Mouse (Mus musculus) adrenal gland, postnatal 14 days (tissue): ENCODE measurements around the gene Zfp706. TPM values are rescaled to one million over a fixed set of nuclear protein-coding genes. Genes with fewer than 3 reads are reported as not detected.

Experiments
- DNase-seq: peaks from one replicate; pipeline ENCODE4 v3.0.0; 2021; ENCODE audit warnings: mixed read lengths
- total RNA-seq: library from RNA; stranded (reverse); gene quantifications from 2 replicates; pipeline ENCODE4 v1.2.3, GENCODE M21; 2021

Zfp706 gene
- total RNA-seq, 1 experiment from 2014 or later: 176 TPM

- DNase-seq: no peak
Observed at GRCm38 (mm10) chr15:37011316-37011715, 3.7 kb upstream of the Zfp706 start.

DNA sequence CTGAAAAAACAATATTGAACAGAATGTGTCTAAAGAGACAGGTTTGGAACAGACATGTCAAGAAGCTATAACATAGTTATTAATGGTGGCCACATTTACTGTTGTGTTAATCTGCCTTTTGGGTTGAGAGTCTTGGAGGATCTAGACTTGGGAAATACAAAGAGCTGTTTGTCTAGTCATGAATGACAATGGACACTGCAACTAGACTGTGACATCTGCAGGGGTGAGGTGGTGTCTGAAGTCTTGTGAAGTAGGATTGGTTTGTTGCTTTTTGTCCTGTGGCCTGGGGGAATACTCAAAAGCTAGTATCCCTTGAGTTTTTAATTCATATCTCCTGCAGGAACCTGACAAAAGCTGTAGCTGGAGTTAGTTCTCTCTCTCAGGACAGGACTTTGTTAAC lies 973 bp upstream of the Zfp706 start:
- DNase-seq: no peak

GRCm38 (mm10) chr15:37007959-37008419 lies 416 bp upstream of the Zfp706 start:
- DNase-seq: peak; percentile 19

GRCm38 (mm10) chr15:37006475-37007164 lies 953 bp downstream of the Zfp706 start:
- peak; percentile 58 for DNase-seq

GRCm38 (mm10) chr15:37005793-37006474 lies 1.6 kb downstream of the Zfp706 start:
- DNase-seq: no peak

DNA sequence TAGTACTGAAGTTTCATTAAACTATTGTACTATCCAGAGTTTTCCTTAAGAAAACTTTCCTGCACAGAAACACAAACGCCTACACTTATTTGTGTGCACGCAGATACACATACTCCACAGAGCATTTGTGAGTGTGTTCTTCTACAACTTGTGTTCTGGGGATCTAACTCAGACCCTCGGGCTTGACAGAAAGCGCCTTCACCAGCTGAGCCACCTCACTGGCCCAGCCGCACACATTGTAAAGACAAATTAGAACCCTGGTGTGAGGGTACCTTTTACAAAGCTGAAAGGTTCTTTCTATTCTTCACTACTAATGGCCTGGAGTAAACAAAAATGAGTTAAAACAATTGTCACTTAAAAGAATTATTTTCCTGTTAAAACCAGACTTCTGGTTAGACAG lies 2.7 kb downstream of the Zfp706 start:
- no peak for DNase-seq

DNA sequence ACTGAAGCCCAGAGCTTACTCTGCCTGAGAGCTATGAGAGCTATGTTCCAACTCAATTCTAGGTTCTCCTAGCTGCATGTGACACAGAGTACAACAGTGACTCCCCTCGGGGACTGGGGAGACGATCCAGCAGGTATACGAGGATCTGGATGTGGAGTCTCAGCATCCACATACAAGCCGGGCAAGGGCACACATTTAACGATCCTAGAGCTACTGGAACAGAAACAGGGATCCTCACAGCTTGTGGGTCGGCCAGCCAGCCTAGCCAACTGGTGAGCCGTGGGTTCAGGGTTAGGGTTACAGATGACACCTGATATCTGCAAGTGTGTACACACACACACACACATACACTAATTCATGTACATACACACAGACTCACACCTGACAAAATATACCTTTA lies 5.3 kb downstream of the Zfp706 start:
- no peak for DNase-seq

GRCm38 (mm10) chr15:36999602-37000001 lies 8.0 kb downstream of the Zfp706 start:
- peak; percentile 33 for DNase-seq

GRCm38 (mm10) chr15:36995166-36995565 lies 12.4 kb downstream of the Zfp706 start:
- DNase-seq: no peak

DNA sequence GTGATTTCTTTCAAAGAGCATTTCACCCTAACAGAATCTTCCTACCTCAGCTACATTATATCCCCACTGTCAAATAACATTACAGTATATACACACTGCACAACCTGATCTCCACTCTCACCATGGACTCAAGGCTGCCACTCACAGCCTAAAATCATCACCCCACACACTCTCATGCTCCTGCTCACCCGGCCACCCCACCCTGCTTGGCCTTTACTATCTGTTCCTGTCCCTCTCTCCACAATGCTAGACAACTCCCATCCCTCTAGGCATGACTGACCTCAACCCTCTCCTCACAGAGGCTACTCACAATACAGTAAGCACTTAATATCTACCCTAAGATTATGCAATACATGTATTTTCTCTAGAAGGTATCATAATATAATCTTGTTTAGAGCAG lies 12.9 kb downstream of the Zfp706 start:
- no peak for DNase-seq

DNA sequence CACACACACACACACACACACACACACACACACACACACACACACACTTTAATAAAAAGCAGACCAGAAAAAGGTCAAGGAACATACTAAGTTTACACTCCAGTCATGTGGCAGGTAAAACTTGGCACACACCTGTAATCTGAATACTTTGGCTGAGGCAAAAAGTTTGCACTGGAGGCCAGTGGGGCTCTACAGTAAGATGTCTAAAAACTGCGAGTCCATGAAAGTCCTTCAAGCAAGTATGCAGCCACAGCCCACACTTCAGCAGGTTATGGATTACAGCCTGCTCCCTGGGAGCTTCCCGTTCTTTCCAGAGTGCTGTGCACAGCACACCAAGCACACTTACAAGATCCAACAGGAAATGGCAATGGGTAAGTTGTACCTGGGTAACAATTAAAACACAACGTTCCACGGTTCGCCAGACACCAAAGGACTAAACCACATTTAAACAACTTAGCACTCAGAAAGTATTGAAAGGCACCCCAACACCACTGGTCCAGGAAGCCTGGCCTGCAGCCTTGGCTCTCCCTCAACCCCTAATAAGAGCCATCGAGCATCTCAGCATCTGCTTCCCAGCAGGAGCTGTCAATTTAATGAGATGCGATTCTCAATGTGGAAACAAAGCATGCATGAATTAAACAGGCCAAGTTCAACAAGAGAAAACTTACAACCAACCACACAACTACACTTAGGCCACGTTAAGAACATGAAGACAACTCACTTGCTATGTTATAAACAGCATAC lies 14.0 kb downstream of the Zfp706 start:
- no peak for DNase-seq

GRCm38 (mm10) chr15:36991353-36991752 lies 16.2 kb downstream of the Zfp706 start:
- peak; percentile 48 for DNase-seq

- no peak for DNase-seq
Observed at GRCm38 (mm10) chr15:36989922-36990321, 17.7 kb downstream of the Zfp706 start.

DNA sequence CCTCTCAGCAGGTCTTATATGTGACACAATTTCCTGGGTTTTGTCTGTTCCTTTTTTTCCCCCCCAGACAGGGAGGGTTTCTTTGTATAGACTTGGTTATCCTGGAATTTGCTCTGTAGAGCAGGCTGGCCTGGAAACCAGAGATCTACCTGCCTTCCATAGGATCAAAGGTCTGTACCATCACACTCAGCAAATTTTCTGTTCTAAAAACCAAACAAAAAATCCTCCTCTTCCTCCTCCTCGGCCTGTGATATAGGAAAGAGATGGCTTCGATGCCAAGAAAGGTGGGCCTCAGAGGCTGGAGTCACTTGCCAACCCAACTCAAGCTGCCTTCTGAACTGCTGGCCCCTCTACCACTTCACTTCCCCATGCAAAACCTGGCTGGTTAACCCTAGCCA lies 18.9 kb downstream of the Zfp706 start:
- DNase-seq: no peak

- DNase-seq: no peak
Observed at GRCm38 (mm10) chr15:36987976-36988717, 19.4 kb downstream of the Zfp706 start.

GRCm38 (mm10) chr15:36987211-36987877 lies 20.2 kb downstream of the Zfp706 start:
- no peak for DNase-seq

- DNase-seq: no peak
Observed at GRCm38 (mm10) chr15:36985567-36985925, 22.0 kb downstream of the Zfp706 start.

DNA sequence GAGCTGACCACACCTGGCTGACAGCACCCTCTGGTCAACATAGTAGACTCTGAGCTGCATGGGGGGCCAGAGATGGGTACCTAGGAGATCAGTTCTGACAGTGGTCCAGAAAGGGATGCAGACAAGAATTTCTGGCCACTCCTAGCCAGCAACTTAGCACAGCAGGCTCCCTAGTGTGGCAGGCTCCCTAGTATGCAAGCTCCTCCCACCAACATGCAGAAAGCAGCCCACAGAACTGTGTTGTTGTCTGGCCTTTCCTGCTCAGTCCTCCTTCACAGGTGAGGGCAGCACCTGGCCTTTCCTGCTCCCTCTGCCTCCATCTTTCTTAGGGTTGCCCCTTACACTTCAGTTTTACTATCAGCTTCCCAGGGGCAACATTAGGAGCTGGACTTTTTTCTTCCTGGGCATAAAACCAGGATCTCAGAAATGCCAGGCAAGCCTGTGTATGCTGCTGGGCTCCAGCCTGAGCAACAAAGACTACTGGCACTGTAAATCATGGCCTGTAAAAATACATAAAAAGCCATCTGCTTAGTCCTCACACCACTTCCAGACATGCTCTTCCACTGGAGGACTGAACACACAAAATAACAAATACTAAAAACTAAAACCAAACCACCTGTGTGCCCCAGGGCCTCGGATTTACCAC lies 22.5 kb downstream of the Zfp706 start:
- DNase-seq: no peak

DNA sequence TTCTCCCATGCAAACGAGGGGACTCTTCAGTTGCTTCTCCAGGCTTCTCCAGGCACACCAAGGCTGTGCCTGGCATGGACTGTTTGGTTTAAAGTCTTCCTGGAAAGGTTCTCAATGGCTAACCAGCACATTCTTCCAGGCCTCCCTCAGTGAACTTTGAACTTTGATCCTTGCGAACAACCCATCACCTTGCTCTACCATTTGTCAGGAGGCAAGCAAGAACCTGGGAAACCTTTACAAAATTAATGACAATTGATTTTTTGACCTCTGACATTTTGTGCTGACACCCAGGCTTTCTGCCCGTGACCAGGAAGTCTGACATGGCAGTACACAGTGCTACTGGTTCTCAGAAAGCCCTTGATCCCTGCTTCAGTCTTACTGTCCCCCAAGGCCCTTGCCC lies 24.1 kb downstream of the Zfp706 start:
- no peak for DNase-seq

- DNase-seq: no peak
Observed at GRCm38 (mm10) chr15:36980238-36980637, 27.3 kb downstream of the Zfp706 start.

DNA sequence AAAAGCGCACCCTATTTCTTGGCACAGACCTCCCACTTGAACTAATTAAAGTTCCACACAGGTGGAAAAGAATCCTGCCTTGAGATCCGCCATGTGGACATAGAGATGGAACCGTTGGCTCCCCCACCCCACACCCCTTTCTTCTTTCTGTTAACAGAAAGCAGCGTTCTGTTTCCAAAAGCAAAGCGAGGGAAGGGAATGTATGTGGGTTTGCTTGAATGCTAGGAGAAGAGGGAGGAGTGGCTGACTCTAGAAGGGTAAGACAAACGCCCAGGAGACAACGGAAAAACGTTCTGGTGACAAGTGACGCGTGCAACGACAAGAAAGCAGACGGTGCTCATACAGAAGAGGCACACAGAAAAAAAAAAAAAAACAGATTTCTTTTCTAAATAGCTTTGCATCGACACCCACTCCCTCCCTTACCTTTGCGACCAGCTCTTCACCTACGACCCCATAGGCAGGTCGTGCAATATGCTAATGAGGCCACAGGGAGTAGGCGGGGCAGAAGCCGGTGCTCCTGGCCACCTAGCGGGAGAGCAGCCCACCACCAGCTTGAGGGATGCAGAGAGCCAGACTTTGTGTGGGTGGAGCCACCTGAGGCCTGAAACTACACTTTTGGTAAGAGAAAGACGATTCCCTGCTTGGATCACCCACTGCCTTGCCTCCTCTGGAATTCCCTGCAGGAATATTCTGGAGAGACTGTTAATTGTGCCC lies 27.9 kb downstream of the Zfp706 start:
- DNase-seq: peak; percentile 59
